Mouse (Mus musculus) small intestine, adult 2 months (tissue): ENCODE data around the gene Efcc1.

Experiments used
- CTCF ChIP-seq: fragments of 200-500 bp; IDR thresholded peaks from 2 replicates; pipeline ENCODE4 v1.5.1; 2012; ENCODE audit warnings: low read depth, mild to moderate bottlenecking, control low read depth, inconsistent platforms, low read length, moderate library complexity, mixed read lengths; ENCODE audit not compliant: insufficient replicate concordance, insufficient read length; ENCODE audit errors: extremely low read depth
- POLR2A ChIP-seq: fragments of 200-500 bp; IDR thresholded peaks from 2 replicates; pipeline ENCODE4 v1.6.1; 2012; ENCODE audit warnings: low read depth, mild to moderate bottlenecking, control low read depth, inconsistent platforms, low read length, moderate library complexity

- TF ChIP-seq CTCF (no peak), POLR2A (no peak)
Observed at GRCm38 (mm10) chr6:87770626-87771025, 40.0 kb downstream of the Efcc1 start.
